Mouse (Mus musculus) cortical plate, adult 2 months (tissue): ENCODE data around the gene Abhd4.

ENCODE experiments used
- CTCF ChIP-seq: fragments of 200-500 bp; IDR thresholded peaks from 2 replicates; pipeline ENCODE4 v1.5.1; 2011; ENCODE audit warnings: mild to moderate bottlenecking, control low read depth, low read length; ENCODE audit not compliant: insufficient read depth; ENCODE audit errors: extremely low read depth
- POLR2A ChIP-seq: fragments of 200-500 bp; IDR thresholded peaks from 2 replicates; pipeline ENCODE4 v1.6.1; 2011; ENCODE audit warnings: mild to moderate bottlenecking, low read length, control low read depth; ENCODE audit not compliant: insufficient read depth; ENCODE audit errors: extremely low read depth

DNA sequence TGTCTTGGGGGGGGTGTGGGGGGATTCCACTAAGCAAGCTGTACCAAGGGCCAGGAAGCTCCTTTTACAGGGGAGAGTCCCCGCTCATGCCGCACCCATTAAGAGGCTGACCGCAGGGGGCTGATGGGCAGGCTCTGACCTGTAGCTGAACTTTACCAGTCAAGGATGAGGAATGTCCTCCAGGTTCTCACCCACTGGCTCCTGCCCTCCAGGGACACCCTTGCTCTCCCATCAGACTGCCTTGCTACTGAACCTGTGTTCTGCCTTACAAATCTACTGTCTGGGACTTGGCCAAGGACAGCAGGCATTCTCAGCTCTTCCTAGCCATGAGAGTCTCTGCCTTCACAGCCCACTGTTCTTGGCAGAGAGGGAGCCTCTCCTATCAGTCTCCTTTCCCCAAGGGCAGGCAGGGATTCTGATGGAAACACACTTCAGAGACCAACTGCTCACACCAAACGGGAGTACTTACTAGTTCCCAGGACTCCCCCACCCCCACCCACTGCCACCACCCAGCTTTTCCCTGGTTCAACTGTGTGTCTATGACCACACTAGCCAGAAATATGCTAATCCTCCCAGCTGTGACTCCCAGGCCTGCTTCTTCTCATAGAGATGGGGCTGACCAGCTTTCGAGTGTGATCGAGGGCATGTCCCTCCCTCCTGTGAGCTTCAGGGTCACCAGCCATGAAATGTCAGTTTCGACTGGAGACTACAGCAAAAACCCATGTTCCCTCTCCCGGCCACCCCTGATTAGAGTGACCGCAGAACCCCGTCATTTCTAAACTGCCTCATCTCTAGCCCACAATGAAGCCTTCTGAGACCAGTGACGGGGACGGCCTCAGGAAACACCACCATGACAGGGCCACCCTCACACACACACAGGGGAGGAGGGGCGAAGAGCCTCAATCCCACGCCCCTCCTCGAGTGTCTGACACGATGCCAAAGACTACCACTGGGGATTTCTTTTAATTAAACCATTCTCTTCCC, 29.2 kb upstream of the Abhd4 start:
- TF ChIP-seq CTCF (no peak), POLR2A (no peak)
